Mouse (Mus musculus) splenic B cell, adult 2 months (primary cell): Measurements from ENCODE around the gene Ppp1r11.

ENCODE experiments used
- DNase-seq: peaks from one replicate; pipeline ENCODE4 v3.0.0-alpha.2; 2011; ENCODE audit warnings: low read depth, low spot score
- H3K27me3 ChIP-seq: 2 replicates; pipeline ENCODE4 v1.6.1; 2012; ENCODE audit warnings: mild to moderate bottlenecking, low read length, moderate library complexity, mixed read lengths; ENCODE audit not compliant: control insufficient read depth, poor library complexity, insufficient read depth, severe bottlenecking
- H3K36me3 ChIP-seq: 2 replicates; pipeline ENCODE4 v1.6.1; 2012; ENCODE audit warnings: mild to moderate bottlenecking, low read length, moderate library complexity, mixed read lengths; ENCODE audit not compliant: control insufficient read depth, poor library complexity, insufficient read depth, severe bottlenecking

The Ppp1r11 gene

DNA sequence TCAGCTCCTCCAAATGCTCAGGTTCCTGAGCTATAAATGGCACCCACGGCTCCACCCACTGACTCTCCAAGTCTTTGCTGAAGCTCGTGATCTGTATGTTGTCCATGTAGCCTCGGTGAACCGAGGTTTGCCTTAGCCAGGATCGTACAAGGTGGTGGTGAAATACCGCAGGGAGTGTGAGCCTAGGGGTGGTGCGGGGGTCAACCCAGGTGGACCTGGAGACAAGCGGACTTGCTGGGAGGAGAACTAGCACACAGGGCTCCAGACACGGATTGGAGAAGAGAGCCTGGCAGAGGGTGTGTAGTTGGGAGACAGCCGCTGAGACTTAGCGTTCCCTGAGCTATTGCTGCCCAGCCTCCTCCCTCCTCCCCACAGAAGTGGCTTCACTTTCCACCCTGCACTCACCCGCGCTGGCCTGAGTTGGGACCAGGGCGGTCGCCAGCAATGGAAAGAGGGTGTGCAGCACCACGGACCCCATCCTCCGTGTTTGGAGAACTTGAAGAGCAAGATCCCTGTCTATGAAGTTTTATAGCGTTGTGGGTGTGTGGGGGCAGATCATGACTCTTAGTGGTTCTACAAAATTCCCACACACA is 29.8 kb upstream of the Ppp1r11 start, which contains the start of gene 2410137M14Rik:
Gene 2410137M14Rik (minus strand): TSS at position 17 of the 593 bp plus-strand sequence.
- no peaks in the 10 kb centered on the region; the same call in 1 of the 2 replicates for H3K27me3 ChIP-seq
- no peaks in the 10 kb centered on the region for H3K36me3 ChIP-seq
- no peak for DNase-seq

DNA sequence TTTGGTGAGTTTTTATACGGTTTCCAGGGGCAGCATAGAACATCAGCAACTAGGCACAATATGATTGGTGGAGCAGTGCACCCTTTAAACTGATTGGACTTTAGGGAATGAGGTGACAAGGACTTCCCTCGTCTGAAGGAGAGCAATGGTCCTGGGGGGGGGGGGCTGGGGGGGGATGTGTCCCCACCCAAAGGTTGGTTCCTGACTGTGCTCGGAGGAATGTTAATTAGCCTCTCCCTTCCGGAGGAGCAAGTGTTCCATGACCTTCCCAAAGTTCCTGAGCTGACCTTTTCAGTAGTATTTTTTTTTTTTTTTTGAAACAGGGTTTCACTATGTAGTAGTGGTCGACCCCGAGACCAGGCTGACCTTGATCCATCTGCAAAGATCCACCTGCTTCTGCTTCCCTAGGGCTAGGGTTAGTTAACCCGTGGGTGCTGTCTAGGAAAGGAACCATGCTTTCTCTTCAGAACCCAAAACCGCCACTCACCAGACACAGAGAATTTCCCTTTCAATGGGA is 21.8 kb upstream of the Ppp1r11 start:
- no peak for DNase-seq
- Histone ChIP-seq H3K27me3 (no peaks in the 10 kb centered on the region; the same call in none of the 2 replicates), H3K36me3 (no peaks in the 10 kb centered on the region)

DNA sequence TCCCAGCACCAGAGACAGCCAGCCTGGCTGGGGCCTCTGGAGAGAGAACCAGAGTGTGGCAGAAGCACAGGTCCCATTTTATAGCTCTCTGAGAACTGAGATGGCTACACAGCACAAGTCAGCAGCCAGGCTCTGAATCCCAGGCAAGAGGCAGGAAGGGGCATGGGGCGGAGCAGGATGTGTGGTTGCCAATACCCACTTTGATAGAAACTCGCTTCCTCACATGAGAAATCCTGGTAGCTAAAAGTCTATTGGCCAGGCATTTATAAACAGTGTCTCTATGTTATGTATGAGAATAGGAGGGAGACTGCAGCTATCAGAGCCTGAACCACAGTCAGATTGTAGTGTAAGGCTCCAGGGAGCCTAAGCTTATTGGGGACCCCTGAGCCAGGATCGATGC is 21.2 kb upstream of the Ppp1r11 start:
- Histone ChIP-seq H3K36me3 (no peaks in the 10 kb centered on the region), H3K27me3 (no peaks in the 10 kb centered on the region; the same call in none of the 2 replicates)
- DNase-seq = no peak

DNA sequence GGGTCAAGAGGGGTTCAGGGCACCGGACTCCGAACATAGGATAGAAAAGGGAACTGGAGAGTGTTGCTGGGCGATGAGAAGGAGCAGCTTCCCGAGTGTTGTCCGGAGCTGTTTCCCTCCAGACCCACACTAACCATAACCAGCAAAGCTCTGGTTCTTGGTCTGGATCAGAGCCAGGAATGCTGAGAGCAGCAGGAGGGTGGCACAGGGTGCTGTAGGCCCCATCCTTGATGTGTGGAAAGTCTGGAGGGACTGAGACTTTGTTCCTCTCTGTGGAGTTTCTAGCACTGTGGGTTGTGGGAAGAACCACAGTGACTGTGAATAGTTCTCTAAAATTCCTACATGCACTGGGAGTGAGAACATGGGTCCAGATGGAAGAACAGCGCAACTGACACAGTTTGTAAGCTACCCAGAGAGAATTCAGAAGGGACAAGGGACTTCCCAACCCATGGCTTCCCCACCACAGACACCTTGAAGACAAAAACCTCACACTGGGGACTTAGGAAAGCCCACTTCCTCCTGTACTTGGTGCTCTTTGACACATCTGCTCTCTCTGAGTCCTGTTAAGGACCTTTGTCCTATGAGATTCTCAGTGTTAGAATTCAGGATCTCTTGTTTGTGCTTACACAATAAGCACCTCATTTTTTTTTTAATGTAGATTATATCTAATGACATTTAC is 19.8 kb upstream of the Ppp1r11 start:
- Histone ChIP-seq H3K27me3 (no peaks in the 10 kb centered on the region; the same call in 1 of the 2 replicates), H3K36me3 (no peaks in the 10 kb centered on the region)
- DNase-seq = no peak

DNA sequence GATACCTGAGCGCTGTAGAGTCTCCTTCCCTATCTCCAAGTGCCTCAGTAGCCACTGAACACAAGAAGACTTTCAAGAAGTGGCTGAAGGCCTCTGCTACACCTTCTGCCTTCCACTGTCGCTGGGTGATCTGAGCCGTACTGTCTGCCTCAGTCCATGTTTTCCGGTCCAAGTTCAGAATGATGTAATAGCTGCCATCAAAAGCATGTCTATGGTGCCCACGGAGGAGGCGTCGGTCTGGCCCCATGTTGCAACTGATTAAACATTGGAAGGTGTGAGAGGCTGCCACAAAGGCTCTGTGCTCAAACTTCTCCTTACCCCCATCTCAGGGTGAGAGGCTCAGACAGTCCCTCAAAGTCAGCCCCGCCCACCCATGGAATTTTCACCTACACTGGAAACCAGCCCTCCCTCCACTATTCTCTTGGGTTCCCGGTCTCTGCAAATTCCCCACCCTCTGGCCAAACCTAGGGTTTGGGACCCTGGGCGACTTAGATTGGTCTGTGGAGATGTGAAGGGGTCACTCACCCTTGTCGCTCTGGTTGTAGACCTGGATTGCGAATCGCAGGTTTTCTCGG is 18.9 kb upstream of the Ppp1r11 start:
- H3K36me3 ChIP-seq = no peaks in the 10 kb centered on the region
- no peak for DNase-seq
- no peaks in the 10 kb centered on the region; the same call in 1 of the 2 replicates for H3K27me3 ChIP-seq

DNA sequence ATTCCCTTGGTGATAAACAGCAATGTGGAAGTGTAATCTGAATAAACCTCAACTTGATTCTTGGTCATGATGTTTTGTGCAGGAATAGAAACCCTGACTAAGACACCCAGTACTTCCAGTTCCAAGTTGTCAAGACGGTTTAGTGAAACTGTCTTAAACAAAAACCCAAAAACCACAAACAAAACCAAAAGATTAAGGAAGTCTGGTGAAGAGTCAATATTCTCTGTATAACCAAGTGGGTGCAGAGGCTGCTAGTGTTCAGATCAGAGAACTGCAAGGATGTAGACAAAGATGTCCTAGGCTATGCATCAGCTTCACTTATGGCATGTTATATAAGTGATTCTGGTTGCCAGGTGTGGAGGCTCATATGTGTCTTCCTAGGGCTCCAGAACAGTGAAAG is 15.3 kb upstream of the Ppp1r11 start:
- H3K36me3 ChIP-seq = no peaks in the 10 kb centered on the region
- no peak for DNase-seq
- H3K27me3 ChIP-seq = no peaks in the 10 kb centered on the region

DNA sequence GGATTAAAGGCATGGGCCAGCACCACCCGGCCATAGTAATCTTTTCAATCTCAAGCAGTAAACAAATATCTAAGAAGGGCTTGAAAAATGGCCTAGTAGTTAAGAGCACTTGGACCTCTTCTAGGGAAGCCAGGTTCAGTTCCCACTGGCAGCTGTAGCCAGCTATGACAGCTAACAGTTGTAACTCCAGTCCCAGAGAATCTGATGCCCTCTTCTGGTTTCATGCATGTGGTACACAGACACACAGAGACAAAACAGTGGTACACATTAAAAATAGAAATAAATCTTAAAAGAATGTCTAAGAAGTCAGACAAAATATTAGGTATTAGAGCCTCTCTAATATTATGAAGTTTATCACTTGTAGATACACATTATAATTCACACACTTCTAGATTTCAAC is 9.6 kb upstream of the Ppp1r11 start:
- H3K36me3 ChIP-seq = no peaks in the 10 kb centered on the region
- DNase-seq = no peak
- no peaks in the 10 kb centered on the region for H3K27me3 ChIP-seq

DNA sequence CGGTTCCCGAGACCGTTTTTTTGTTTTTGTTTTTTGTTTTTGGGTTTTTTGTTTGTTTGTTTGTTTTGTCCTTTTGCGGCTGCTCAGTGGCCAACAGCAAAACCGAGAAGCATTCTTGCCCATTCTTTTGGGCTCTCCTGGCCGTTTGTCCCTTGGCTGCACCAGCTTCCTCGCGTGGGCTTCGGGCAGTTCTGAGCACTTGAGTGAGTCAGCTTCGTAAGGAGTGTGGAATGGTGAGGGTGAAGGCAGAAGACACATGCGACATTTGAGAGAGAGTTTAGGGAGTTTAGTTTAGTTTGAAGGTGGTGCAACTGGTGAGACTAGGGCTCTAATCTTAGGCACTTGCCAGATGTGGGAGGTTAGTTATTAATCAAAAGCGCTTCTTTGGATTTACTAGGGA is 7.3 kb upstream of the Ppp1r11 start:
- no peaks in the 10 kb centered on the region for H3K36me3 ChIP-seq
- DNase-seq = no peak
- no peaks in the 10 kb centered on the region for H3K27me3 ChIP-seq

DNA sequence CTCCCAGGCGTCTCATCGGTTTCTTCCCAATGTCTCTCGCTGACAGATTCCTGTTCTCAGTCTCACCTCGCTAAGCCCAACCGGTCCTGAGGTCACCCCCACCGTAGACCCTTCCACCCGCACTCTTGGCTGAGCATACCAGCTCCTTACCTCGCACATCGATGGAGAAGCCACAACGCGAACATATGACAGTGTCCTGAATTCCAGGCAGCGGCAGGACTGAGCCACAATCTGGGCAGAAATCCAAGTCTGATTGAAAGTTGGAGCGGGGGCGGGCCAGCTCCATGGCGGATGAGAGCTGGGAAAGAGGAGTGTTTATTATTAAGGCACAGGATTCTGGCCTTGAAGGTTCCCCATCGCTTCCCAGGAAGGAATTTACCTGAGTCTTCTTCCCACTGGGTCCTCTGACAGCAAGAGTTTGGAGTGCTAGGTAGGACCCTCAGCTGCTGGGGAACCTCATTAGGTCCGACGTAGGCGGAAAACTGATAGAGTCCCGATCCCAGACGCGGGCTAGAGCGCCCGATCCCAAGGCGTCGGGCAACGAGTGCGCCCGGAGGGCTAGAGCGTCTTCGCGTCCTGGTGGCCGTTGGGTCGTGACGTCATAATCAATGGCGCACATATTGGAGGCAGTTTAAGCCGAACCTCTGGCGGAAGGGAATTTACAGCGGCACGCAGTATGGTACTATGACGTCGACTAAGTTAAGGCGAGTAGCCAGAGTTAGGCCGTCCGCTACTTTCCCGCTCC is 6.6 kb upstream of the Ppp1r11 start, which contains the start of the genes Znrd1 and Znrd1as:
Gene Znrd1 (minus strand): TSS at position 561 of the 745 bp plus-strand sequence.
Gene Znrd1as (plus strand): TSS at position 594 of the 745 bp plus-strand sequence.
- Histone ChIP-seq H3K27me3 (no peaks in the 10 kb centered on the region), H3K36me3 (no peaks in the 10 kb centered on the region)
- peak; percentile 93 for DNase-seq

DNA sequence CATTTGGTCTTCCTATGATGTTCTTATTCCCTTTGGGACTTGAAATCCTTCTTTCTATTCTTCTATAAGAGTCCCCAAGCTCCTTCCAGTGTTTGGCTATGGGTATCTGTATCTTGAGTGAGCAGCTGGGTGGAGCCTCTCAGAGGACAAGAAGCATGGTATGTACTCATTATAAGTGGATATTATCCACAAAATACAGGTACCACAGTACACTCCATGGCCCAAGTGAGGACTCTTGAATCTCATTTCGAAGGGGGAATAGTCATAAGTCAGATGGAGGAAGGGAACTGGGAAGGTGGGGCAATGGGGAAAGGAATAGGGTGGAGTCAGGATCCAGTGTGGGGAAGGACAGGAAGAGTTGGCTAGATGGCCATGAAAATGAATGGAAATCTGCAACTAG is 1.5 kb upstream of the Ppp1r11 start:
- no peak for DNase-seq
- H3K36me3 ChIP-seq = no peaks in the 10 kb centered on the region; the same call in 1 of the 2 replicates
- H3K27me3 ChIP-seq = no peaks in the 10 kb centered on the region

DNA sequence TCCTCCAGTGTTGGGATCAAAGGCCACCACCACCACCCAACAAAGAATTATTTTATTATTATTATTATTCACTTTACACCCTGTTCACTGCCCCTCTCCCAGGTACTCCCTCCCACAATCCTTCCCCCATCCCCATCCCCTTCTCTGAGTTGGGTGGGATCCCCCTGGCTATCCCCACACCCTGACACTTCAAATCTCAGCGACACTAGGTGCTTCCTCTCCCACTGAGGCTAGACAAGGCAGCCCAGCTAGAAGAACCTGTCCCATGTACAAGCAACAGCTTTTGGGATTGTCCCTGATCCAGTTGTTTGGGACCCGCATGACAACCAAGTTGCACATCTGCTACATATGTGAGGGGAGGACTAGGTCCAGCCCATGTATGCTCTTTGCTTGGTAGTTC is 1.1 kb upstream of the Ppp1r11 start:
- Histone ChIP-seq H3K27me3 (no peaks in the 10 kb centered on the region), H3K36me3 (no peaks in the 10 kb centered on the region; the same call in 1 of the 2 replicates)
- DNase-seq = no peak

DNA sequence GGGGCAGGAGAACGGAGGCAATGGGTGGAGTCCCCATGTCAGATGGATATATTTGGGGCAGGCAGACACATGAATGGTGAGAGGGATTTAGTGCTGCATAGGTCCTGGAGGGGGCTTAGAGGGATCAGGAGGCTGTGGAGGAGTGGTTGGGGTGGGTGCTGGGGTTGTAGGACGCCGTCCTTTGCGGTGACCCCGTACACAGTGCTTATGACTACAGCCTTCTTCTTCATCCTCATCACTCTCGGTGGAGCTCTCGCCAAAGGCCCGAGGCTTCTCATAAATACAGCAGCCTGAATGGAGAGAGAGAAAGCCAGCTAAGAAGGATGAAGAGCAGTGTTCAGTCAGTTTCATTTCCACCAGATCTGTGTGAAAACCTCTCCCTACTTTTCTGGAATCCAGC is 2.3 kb downstream of the Ppp1r11 start:
- Histone ChIP-seq H3K36me3 (no peaks in the 10 kb centered on the region; the same call in 1 of the 2 replicates), H3K27me3 (no peaks in the 10 kb centered on the region)
- DNase-seq = no peak

DNA sequence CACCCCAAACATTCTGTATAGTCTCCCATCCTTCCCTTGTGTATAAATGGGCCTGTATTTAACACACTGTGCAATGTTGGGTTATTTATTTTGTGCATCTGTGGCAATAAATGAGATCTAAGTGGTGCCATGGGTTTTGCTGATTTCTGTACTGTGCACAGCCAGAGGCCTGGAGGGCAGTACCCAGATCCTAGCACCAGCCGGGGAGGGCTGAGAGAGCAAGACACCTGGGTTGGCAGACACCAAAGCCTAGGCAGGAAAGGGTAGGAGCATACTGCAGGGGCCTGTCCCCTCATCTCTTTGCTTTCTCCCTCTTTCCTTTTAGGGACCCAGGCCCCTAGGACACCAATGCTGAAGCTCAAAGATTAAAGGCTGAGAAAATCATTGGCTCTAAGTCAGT is 3.3 kb downstream of the Ppp1r11 start:
- DNase-seq = no peak
- H3K36me3 ChIP-seq = no peaks in the 10 kb centered on the region; the same call in 1 of the 2 replicates
- H3K27me3 ChIP-seq = no peaks in the 10 kb centered on the region

DNA sequence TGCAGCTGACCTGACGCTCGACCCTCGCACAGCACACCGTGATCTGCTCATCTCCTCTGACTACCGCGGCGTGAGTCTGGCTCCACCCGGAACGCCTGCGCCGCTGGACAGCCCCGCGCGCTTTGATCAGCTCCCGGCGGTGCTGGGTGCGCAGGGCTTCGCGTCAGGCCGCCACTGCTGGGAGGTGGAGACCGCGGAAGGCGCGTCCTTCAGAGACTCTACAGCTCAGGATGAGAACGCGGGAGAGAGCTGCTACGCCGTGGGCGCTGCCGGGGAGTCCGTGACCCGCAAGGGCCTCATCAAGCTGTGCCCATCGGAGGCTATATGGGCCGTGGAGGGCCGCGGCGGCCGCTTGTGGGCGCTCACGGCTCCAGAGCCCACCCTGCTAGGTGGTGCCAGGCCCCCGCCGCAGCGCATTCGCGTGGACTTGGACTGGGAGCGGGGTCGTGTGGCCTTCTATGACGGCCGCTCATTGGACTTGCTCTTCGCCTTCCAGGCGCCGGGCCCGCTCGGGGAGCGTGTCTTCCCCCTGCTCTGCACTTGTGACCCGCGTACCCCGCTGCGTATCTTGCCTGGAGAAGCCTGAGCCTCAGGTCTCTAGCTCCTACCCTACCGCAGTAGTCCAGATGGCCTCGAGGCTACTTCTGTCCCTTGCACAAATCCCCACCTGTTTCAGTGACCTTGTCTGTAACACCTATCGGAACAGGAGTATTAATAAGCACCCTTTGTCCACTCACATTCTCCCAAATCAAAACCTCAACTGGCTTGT is 4.3 kb downstream of the Ppp1r11 start:
- Histone ChIP-seq H3K36me3 (no peaks in the 10 kb centered on the region; the same call in 1 of the 2 replicates), H3K27me3 (no peaks in the 10 kb centered on the region)
- peak; percentile 38 for DNase-seq
